Mouse (Mus musculus) granulocyte monocyte progenitor cell, adult 5-6 weeks (primary cell): ENCODE measurements around the gene Psap. TPM values are rescaled to one million over a fixed set of nuclear protein-coding genes. Genes with fewer than 3 reads are reported as not detected.
A peak's percentile ranks its signal among the peaks of the same experiment; 100 is the strongest.
"Not testable (repeated sequence)": the region's sequence is repeated elsewhere in the genome, so short reads cannot be mapped to it uniquely, and the experiment has no call there.

Experiments used
- ATAC-seq: replicated peaks from 2 replicates; pipeline ENCODE4 v1.8.0; 2016; ENCODE audit warnings: mild to moderate bottlenecking, moderate TSS enrichment, inconsistent platforms; ENCODE audit not compliant: poor library complexity, severe bottlenecking
- total RNA-seq, 2 experiments: library from RNA; stranded (forward) in 1 of 2; stranded (reverse) in 1 of 2; fragments of 200-712, 200-1000 nt in 1 of 2; fragments of >200 nt in 1 of 2; fragmentation: Nextera tagmentation in 1 of 2; gene quantifications; 2 replicates each; pipeline ENCODE4 v1.2.3; 2014 to 2017

Psap gene
- total RNA-seq (2014; fragmentation: Nextera tagmentation) (263 and 293 TPM in 2 replicates), total RNA-seq (2017) (243 and 253 TPM in 2 replicates)

DNA sequence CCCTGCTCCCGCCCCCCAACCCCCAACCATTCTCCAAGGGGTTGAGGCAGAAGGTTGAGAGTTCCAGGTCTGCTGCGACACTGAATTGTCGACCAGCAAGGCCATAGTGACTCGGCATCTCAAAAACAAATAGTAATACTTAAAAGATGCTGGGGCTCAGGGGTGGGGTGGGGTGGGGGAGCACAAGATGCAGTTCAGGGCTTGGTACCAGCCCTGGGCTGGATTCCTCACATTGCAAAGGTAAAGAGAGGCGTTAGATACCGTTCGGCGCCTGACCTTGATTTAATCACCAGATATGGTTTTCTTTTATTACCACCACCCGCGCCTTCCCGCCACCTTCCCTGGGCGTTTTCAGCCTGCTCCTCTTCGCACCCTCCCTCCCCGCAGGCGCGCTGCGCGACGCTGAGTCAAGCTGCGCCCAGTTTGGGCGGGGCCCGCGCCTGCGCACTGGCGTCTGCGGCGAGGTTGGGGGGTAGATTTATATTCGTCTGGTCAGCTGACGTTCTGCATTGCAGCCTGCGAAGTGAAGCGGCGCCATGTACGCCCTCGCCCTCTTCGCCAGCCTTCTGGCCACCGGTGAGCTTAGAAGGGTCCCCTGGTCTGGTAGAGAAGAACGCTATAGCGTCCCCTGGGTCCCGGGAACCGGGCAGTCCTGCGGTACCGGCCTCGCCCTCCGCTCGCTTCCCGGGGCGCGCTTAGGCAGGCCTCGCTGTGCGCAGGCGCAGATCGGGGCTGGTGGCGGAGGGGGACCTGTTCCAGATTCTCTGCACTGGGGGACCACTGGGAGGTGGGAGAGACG lies at the start of gene Psap:
Gene Psap, plus strand, starts transcription at position 421 of the 799 bp plus-strand sequence.
- ATAC-seq: peak; percentile 57

DNA sequence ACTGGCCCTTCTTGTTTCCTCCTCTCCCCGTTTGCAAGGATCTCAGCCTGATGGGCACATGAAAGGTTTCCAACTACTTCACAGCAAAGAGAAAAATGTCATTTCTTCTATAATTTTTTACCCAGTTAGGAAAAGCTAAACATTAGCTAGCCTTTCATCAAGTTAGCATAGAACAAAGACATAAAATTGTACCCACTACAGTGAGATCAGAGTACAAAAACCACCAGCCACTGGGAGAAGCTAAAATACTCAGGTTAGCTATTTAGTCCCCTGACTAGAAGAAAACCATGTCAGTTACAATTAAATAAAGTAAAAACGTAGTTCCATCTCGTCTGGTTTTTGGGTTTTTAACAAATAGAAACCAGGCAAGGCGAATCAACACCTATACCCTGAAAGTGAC lies 49.8 kb upstream of the Psap start:
- no peak for ATAC-seq

DNA sequence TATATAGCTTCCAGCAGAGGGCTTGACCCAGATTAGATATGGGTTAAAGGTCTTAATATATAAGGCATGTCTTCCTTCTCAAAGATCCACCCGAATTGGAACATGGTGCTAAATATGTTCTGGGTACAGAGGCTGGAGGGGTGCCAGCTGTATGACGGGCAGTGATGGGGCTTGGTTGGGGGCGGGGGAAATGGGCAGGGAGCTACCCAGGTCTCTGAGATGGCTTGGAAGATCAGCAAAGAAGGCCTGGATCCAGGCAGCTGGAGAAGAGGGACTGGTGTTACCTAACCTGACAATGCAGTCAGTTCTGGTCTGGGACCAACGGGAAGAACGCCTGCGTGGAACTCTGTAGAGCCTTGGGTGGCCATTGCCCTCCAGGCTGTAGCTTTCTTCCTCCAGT lies 48.3 kb upstream of the Psap start:
- no peak for ATAC-seq

DNA sequence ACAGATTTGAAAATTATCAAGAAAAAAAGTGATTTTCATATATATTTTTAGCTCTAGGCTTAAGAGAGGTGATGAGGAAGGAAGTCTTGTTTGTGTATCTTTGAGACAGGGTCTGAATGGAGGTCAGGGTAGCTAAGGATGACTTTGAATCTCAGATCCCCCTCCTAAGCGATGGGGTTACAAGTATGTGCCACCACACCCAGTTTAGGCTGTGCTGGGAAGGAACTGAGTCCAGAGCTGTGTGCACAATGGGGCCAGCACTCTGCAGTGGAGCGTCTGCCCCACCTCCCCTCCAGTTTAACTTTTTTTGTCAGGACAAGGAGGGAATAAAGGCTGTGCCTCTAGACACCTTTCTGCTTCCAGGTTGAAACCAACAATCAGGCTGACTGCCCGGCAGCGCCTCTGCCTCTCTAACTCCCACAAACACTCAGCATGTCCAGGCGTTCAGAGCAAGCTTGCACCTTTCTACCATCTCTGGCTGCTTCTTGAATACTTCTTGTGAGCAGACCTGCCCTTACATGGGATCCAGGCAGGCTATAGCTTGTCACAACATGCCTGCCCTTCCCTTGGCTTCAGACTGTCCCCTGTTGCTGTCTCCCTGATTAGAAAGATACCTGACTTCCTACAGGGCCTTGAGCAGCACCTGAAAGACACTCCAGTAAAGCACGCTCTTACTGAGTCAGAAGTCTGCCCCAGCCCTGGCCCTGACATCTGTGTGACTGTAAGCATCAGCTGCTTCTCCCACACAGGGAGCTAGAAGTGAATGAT lies 46.9 kb upstream of the Psap start:
- no peak for ATAC-seq

DNA sequence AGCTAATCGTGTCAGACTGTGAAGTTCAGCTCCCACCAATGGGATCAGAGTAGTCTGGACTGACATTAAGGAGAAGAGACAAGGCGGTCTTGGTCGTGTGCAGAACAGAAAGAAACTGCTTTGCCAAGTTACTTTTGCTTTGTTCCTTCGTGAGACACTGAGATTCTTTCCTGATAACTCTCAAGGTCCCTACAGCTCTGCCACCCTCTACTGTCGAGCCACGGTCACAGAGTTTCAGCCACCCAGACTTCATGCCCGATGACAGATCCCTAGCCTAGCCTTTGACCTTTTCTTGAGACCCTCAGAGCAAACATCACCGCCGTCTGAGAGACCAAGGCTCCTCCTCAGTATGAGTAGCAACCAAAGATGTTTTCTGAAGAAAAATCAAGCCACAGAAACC lies 43.4 kb upstream of the Psap start:
- ATAC-seq: no peak

DNA sequence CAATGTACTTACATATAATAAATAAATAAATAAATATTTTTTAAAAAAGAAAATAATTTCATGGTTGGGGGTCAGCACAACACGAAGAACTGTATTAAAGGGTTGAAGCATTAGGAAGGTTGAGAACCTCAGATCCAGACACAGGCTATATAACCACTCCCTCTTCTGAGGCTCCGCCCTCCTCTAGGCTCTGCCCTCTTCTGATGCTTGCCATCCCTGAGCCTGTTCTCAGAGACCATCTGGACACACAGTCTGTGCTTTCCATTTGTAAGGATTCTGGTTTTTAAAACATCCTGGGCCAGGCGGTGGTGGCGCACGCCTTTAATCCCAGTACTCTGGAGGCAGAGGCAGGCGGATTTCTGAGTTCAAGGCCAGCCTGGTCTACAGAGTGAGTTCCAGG lies 41.6 kb upstream of the Psap start:
- not testable (repeated sequence) for ATAC-seq

DNA sequence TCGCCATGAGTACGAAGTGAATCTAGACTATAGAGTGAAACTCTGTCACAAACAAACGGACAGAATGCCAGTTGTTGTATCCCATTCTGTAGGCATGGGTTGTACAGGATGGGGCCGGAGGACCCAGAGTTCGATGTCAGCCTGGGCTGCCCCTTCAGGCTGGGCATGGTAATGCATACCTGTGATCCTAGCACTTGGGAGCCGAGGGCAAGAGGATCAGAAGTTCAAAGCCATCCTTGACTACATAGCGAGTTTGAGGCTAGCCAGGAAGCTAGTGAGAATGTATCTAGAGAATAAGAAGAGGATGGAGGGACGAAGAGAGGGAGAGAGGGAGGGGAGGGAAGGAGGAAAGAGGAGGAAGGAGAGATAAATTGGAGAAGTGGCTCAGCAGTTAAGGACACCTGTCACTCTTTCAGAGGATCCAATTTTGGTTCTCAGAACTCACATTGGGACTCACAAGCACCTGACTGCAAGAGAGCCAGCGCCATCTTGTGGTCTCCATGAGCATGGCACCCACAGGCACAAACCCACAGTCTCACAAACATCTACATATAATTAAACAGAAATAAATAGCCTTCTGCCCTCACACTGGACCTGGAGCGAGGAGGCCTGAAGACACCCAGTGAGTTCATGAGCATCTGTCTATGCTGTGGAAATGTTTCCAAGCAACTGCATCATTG lies 39.8 kb upstream of the Psap start:
- no peak for ATAC-seq

DNA sequence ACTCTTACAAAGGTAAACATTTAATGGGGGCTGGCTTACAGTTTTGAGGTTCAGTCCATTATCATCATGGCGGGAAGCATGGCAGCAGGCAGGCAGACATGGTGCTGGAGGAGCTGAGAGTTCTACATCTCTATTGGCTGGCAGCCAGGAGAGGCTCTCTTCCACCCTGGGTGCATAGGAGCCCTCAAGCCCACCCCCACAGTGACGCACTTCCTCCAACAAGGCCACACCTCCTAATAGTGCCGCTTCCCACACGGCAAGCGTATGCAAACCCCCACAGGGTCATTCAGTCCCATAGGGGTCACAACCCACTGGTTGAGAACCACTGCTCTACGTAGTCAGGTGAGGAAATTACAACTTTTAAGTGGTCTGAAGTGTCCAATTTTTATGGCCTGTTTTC lies 37.0 kb upstream of the Psap start:
- ATAC-seq: no peak

DNA sequence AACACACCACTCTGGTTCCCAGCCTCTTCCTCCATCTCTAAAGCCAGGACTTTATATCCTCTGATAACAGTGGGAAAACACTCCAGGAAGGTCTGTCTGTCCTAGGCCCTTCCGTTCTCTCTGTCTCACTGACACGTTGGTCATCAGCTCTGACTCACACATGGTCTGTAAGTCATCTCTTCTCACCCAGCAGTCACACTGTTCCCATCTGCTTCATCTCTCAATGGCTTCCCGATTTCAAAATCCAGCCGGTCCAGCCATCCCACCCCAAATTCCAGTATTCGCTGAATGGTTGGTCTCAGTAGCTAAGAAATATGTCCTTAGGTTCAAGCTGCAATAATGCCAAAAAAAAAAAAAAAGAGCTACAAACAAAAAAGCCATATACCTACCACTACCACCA lies 33.5 kb upstream of the Psap start:
- no peak for ATAC-seq

DNA sequence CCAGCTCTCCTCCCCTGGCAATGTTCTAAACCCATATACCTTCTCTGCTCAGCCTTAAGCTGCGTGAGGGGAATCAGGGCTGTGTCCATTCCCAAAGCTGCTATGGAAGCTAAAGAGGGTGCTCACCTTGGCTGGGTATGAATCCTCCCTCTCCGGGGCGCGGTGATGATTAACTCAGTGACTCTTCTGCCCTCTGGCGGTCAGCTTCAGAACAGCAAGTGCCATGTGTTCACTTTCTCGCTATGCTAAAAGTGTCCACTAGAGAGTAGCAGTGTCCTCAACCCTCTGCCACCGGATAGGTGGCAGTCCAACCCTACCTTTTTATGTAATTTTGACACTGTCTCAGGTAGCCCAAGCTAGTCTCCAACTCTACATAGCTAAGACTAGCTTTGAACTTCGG lies 32.4 kb upstream of the Psap start:
- ATAC-seq: peak; percentile 92

DNA sequence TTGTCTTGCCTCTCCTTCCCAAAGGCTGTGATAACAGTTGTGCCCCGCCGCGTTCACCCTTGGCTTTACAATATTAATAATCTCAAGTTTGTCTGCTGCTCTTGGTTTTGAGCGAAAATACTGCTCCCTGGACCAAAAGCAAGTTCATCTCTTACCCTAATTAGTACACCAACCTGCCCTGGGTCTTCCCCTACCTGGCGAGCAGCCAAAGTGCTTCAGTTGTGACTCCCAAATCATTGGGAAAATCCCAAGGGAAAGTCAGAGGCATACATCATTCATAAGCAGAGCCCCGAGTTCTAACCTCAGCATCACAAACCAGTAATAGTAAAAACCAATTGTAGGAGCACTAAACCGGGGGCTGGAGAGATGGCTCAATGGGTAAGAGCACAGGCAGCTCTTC lies 31.8 kb upstream of the Psap start:
- no peak for ATAC-seq

DNA sequence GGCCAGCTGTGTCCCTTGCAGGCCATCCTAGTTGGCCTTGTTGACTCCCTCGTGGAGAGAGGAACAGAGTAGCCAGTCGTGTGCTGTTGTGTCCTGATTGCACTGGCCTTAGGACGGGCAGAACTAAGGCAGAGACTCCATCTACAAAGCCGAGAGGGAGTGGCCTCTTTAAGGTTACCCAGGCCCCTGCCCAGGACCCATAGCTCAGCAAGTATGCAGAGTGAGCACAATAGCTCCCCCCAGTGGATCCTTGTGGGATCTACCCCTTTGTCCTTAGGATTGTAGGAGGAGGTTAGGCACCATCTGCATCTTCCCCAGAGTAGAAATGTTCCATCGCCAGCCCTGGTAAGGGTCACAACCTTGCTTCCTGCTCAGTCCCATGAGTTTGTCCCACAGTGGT lies 30.9 kb upstream of the Psap start:
- peak; percentile 71 for ATAC-seq

DNA sequence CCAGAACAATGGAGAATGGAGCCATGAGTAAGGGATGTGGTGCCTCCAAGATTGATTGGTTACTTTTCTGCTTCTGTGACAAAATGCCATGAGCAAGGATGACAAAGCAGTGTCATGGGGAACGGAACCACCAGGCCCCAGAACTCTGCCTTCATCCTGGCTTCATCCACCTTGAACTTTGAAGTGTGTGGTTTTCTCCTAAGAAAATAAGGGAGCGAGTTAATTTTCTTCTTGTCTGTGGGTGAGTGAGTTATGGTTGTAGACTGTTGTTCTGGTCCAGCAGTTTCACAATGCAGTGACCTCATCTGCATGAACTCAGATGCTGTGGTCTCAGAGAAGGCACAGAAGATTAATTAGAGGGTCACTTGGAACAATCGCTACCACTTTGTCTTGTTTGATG lies 29.1 kb upstream of the Psap start:
- not testable (repeated sequence) for ATAC-seq

DNA sequence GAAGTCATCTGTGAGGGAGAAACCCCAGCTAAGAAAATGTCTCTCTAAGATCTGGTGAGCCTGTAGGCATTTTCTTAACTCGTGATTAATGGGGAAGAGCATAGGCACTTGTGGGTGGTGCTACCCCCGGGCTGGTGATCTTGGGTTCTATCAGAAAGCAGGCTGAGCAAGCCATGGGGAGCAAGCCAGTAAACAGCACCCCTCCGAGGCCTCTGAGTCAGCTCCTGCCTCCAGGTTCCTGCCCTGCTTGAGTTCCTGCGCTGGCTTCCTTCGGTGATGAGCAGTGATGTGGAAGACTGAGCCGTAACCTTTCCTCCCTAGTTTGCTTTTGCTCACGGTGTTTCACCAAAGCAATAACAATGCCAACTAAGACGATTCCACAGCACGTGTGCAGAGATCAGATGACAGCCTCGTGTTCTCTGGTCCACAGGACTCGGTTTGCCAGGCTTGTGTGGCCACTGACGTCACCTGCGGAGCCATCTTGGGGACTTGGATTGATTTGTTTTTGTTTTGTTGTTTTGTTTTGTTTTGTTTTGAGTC lies 26.9 kb upstream of the Psap start:
- ATAC-seq: no peak

DNA sequence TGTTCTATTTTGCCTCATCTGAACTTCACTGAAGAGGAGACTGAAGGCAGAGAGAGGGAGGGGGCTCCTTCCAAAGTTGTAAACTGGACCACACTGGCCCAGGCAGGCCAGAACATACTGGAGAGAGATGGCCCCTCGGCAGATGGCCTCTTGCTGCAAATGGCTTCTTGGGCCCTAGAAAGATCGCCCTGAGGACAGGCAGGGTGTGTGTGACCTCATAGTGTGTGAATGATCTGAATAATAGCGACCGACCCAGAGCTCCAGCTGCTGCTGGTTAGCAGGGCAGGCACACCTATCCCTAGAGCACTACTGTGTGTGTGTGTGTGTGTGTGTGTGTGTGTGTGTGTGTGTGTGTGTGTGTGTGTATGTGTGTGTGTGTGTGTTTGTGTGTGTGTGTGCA lies 25.2 kb upstream of the Psap start:
- no peak for ATAC-seq

DNA sequence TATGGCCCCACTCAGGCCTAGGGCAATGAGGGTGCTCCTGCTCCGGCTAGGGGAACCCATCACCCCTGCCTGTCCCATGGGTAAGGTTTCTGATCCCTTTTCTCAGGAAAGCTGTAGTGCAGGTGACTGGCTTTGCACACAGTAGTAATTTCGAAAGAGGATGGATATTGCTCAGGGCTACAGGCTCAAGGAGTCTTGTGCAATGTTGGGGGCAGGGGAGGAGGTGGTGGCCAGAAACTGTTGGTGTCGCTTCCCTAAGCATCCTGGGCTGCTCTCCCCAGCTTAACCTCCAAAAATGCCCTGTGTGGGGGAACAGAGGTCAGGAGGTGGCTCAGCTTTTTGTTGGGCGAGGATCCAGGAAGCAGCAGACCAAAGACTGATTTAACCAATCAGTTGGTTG lies 24.8 kb upstream of the Psap start:
- peak; percentile 94 for ATAC-seq

DNA sequence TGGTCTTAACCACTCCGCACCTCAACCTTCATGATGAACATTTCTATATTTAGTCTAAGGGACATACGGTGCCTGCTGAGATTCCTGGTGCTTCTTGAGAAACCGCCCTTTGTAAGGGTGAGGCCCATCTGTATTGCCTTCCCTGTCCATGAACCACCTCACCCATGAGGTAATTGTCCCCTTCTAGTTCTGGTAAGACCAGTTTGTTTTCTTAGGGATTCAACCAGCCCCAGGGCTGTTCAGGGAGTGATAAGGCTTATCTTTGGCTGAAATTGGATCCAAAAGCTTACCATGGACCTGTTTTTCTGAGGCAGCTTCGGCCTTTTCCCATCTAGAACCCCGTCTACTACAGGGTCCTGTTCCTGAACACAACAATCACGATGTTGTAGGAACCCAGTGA lies 21.3 kb upstream of the Psap start:
- ATAC-seq: no peak

DNA sequence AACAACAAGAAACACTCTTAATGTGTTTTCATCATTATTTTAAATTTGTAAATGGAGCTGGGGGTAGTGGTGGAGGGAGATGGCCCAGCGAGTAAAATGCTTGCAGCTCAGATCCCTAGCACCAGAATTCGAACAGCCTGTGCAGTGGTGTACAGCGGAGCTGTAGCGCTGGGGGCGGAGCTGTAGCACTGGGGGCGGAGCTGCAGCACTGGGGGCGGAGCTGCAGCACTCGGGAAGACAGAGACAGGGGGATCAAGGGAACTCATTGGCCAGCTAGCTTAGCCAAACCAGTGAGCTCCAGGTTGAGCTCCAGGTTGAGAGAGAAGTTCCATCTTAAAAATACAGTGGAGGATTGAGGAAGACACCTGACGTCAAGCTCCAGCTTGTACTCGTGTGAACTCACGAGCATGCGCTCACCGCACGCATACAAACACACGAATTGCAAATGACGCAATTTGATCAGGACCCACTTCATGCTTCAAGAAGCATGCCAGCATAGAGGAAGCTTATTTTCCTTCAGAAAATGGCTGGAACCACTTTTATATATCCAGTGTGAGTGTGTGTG lies 20.1 kb upstream of the Psap start:
- ATAC-seq: no peak

DNA sequence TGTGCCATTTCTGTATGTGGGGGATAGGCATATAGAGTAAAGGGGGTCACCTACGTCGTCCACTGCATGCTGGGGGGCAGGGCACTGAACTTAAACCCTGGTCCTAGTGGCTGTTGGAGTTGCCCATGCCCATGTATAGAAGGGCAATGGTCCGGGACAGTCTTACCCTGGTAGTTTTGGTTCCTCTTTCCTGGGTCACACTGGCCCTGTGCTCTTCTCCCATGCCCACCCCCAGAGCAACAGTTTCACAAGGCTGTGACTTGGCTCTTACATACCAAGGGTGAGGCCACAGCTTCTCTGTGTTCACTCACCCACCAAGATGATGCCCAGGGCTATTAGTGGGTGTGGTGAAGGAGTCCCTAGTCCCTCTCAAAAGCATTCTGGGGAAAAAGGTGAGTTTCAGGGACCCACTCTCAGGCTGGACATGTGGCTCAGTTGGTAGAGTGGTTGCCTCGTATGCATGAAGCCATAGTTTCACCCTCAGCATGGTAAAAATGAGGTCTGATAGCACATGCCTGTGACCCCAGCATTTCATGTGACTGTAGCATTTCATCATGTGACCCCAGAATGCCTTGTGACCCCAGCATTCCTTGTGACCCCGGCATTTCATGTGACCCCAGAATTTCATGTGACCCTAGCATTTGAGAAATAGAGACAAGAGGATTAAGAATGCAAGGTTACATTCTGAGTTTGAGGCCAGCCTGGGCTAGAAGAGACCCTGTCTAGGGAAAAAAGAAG lies 16.7 kb upstream of the Psap start:
- peak; percentile 75 for ATAC-seq

DNA sequence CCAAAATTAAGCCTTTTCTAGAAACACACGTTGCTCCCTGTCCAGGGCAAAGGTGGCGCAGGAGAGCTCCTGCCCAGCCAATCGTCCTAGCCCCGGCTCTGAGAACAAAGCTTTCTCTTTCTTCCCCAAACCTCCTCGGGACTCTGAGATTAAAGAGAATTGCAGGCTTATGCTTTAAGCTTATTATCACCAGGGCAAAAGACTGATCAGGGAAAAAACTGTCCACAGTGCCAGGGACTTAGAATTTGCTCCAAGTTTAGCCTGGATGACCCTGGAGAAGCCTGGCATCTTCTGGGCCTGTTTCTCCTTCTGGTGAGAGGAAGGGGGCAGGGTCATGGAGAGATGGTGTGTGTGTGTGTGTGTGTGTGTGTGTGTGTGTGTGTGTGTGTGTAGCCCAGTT lies 15.9 kb upstream of the Psap start:
- ATAC-seq: no peak
